Mouse (Mus musculus): ENCODE measurements around the gene Adcy7. TPM values are rescaled to one million over a fixed set of nuclear protein-coding genes. Genes with fewer than 3 reads are reported as not detected.

The Adcy7 gene
- polyA plus RNA-seq, 1 experiment from 2014 or later = 5.9 TPM

DNA sequence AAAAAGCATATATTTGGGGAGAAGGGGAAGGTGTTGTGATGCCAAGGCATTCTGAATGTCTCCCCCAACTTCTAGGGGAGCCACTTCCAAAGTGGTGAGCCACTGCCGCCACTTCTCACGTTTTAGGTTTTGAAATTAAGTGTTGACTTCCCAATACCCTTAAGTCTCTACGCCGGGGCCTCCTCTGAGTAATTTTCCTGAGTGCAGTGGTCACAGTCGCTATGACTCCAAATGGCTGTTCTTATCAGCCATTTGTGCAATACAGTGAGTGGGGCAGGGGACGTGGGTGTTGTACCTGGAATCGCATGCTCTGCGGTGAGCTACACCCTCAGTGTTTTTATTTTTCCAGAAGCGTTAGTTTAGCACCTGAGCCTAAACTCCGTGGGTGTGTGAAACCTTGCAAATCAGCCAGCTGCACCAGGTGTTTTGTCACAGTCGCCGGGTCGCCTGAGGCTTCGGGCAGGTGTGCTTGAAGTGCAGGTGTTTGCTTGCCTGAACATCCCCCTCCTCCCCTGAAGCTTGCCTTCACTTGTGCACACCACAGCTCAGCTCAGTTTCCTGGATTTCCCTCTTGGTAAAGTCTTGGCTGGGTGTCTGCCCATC, 5.3 kb upstream of the Adcy7 start:
- Histone ChIP-seq H3K36me3 (ENCODE audit: control insufficient read depth, insufficient read depth) (no peaks in the 10 kb centered on the region), H3K27ac (ENCODE audit: low read length) (no peak overlapping the region), H3K9ac (ENCODE audit: low read length) (no peak overlapping the region), H3K27me3 (ENCODE audit: control insufficient read depth, insufficient read depth, low read length) (peaks cover 4% of the 10 kb centered on the region), H3K9me3 (replicated peaks; ENCODE audit: control insufficient read depth, low read length) (no peaks in the 10 kb centered on the region), H3K4me1 (ENCODE audit: control insufficient read depth, insufficient read depth, low read length) (peaks cover 6% of the 10 kb centered on the region), H3K4me2 (ENCODE audit: low read depth, low read length) (no peak overlapping the region), H3K4me3 (ENCODE audit: low read length) (no peak overlapping the region)
- ATAC-seq (replicated peaks; ENCODE audit: extremely low read depth, insufficient read depth, low FRiP score) = no peak
- WGBS = 67% methylated on average over 14 of the region's 14 CpGs

DNA sequence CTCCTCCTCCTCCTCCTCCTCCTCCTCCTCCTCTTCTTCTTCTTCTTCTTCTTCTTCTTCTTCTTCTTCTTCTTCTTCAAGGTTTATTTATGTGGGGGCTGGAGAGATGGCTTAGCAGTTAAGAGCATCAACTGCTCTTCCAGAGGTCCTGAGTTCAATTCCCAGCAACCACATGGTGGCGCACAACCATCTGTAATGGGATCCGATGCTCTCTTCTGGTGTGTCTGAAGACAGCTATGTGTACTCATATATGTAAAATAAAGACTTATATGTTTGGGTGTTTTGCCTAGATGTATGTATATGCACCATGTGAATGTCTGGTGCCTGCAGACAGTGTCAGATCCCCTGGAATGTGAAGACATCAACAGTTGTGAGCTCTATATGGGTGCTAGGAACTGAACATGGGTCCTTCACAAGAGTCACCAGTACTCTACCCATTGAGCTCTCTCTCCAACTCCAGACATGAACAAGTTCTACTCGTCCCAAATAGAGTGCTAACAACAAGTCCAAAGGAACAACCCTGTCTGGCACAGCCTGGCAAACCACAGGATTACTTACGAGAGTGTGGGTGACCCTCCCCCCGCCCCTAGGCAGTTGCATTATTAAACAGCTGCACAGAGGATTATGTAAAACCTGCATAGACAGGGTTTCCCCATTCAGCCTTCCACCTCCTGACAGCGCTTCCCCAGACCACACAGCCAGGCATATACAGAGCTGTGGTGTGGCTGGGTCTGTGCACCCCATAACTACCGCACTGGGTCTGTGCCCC, 2.9 kb upstream of the Adcy7 start:
- peaks cover 12% of the 10 kb centered on the region for H3K4me1 ChIP-seq (ENCODE audit: control insufficient read depth, insufficient read depth, low read length)
- ATAC-seq (replicated peaks; ENCODE audit: extremely low read depth, insufficient read depth, low FRiP score) = no peak
- peaks cover 12% of the 10 kb centered on the region for H3K27me3 ChIP-seq (ENCODE audit: control insufficient read depth, insufficient read depth, low read length)
- H3K9me3 ChIP-seq (replicated peaks; ENCODE audit: control insufficient read depth, low read length) = no peaks in the 10 kb centered on the region
- H3K27ac ChIP-seq (ENCODE audit: low read length) = no peak overlapping the region
- no peaks in the 10 kb centered on the region for H3K36me3 ChIP-seq (ENCODE audit: control insufficient read depth, insufficient read depth)
- no peak overlapping the region for H3K4me2 ChIP-seq (ENCODE audit: low read depth, low read length)
- H3K9ac ChIP-seq (ENCODE audit: low read length) = no peak overlapping the region
- WGBS = 65% methylated on average over 7 of the region's 7 CpGs
- H3K4me3 ChIP-seq (ENCODE audit: low read length) = no peak overlapping the region

GRCm38 (mm10) chr8:88270086-88270485, 2.1 kb upstream of the Adcy7 start:
- ATAC-seq (replicated peaks; ENCODE audit: extremely low read depth, insufficient read depth, low FRiP score) = no peak
- Histone ChIP-seq H3K9ac (ENCODE audit: low read length) (no peak overlapping the region), H3K27ac (ENCODE audit: low read length) (no peak overlapping the region), H3K4me3 (ENCODE audit: low read length) (no peak overlapping the region), H3K4me2 (ENCODE audit: low read depth, low read length) (no peak overlapping the region), H3K9me3 (replicated peaks; ENCODE audit: control insufficient read depth, low read length) (no peaks in the 10 kb centered on the region), H3K27me3 (ENCODE audit: control insufficient read depth, insufficient read depth, low read length) (peaks cover 12% of the 10 kb centered on the region), H3K4me1 (ENCODE audit: control insufficient read depth, insufficient read depth, low read length) (peaks cover 12% of the 10 kb centered on the region), H3K36me3 (ENCODE audit: control insufficient read depth, insufficient read depth) (no peaks in the 10 kb centered on the region)
- WGBS = 68% methylated on average over 3 of the region's 3 CpGs

- H3K27me3 ChIP-seq (ENCODE audit: control insufficient read depth, insufficient read depth, low read length) = peaks cover 12% of the 10 kb centered on the region
- H3K4me1 ChIP-seq (ENCODE audit: control insufficient read depth, insufficient read depth, low read length) = peaks cover 7% of the 10 kb centered on the region
- H3K4me3 ChIP-seq (ENCODE audit: low read length) = peak overlapping the region; percentile 49; the same call in 1 of the 2 replicates
- 73% methylated on average over 7 of the region's 7 CpGs for WGBS
- H3K36me3 ChIP-seq (ENCODE audit: control insufficient read depth, insufficient read depth) = no peaks in the 10 kb centered on the region
- H3K9ac ChIP-seq (ENCODE audit: low read length) = no peak overlapping the region; the same call in 1 of the 2 replicates
- H3K27ac ChIP-seq (ENCODE audit: low read length) = no peak overlapping the region
- ATAC-seq (replicated peaks; ENCODE audit: extremely low read depth, insufficient read depth, low FRiP score) = no peak
- peak overlapping the region; percentile 97 for H3K4me2 ChIP-seq (ENCODE audit: low read depth, low read length)
- H3K9me3 ChIP-seq (replicated peaks; ENCODE audit: control insufficient read depth, low read length) = no peaks in the 10 kb centered on the region
These were observed 838 bp downstream of the Adcy7 start for GRCm38 (mm10) chr8:88273051-88273430.

GRCm38 (mm10) chr8:88274090-88274489, 1.9 kb downstream of the Adcy7 start:
- H3K27me3 ChIP-seq (ENCODE audit: control insufficient read depth, insufficient read depth, low read length) = peaks cover 12% of the 10 kb centered on the region
- WGBS = 84% methylated on average over 5 of the region's 5 CpGs

GRCm38 (mm10) chr8:88279220-88279619, 7.0 kb downstream of the Adcy7 start:
- H3K9me3 ChIP-seq (replicated peaks; ENCODE audit: control insufficient read depth, low read length) = no peaks in the 10 kb centered on the region
- H3K9ac ChIP-seq (ENCODE audit: low read length) = no peak overlapping the region
- H3K27me3 ChIP-seq (ENCODE audit: control insufficient read depth, insufficient read depth, low read length) = no peaks in the 10 kb centered on the region
- no peak overlapping the region for H3K4me3 ChIP-seq (ENCODE audit: low read length)
- no peak for ATAC-seq (replicated peaks; ENCODE audit: extremely low read depth, insufficient read depth, low FRiP score)
- 43% methylated on average over 5 of the region's 5 CpGs for WGBS
- no peak overlapping the region for H3K27ac ChIP-seq (ENCODE audit: low read length)
- H3K4me1 ChIP-seq (ENCODE audit: control insufficient read depth, insufficient read depth, low read length) = peaks cover 6% of the 10 kb centered on the region; the same call in 1 of the 2 replicates
- no peak overlapping the region for H3K4me2 ChIP-seq (ENCODE audit: low read depth, low read length)
- no peaks in the 10 kb centered on the region for H3K36me3 ChIP-seq (ENCODE audit: control insufficient read depth, insufficient read depth)

More at GRCm38 (mm10) chr8:88274090-88274489, 1.9 kb downstream of the Adcy7 start:
- Histone ChIP-seq H3K27ac (ENCODE audit: low read length) (no peak overlapping the region), H3K4me2 (ENCODE audit: low read depth, low read length) (no peak overlapping the region), H3K4me1 (ENCODE audit: control insufficient read depth, insufficient read depth, low read length) (peaks cover 7% of the 10 kb centered on the region), H3K4me3 (ENCODE audit: low read length) (no peak overlapping the region), H3K36me3 (ENCODE audit: control insufficient read depth, insufficient read depth) (no peaks in the 10 kb centered on the region), H3K9me3 (replicated peaks; ENCODE audit: control insufficient read depth, low read length) (no peaks in the 10 kb centered on the region), H3K9ac (ENCODE audit: low read length) (no peak overlapping the region)
- ATAC-seq (replicated peaks; ENCODE audit: extremely low read depth, insufficient read depth, low FRiP score) = no peak

DNA sequence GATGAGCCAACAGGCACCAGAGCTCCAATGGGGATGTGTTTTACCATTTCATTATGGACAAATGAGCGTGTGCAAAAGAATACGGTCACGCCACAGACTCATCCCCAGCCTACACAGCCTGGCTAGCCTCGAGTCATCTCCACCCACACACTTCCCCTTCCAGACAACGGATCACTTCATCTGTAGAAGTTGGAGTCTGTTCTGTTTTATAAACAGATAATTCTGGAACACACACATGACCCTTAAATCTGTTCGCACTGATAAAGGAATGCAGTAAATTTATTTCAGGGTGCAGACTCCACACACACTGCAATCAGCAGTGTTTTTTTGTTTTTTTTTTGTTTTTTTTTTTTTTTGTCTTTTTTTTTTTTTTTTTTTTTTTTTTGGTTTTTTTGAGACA, 7.5 kb downstream of the Adcy7 start:
- no peaks in the 10 kb centered on the region for H3K9me3 ChIP-seq (replicated peaks; ENCODE audit: control insufficient read depth, low read length)
- H3K36me3 ChIP-seq (ENCODE audit: control insufficient read depth, insufficient read depth) = no peaks in the 10 kb centered on the region
- no peak overlapping the region for H3K4me2 ChIP-seq (ENCODE audit: low read depth, low read length)
- no peak overlapping the region for H3K27ac ChIP-seq (ENCODE audit: low read length)
- H3K4me1 ChIP-seq (ENCODE audit: control insufficient read depth, insufficient read depth, low read length) = peaks cover 6% of the 10 kb centered on the region; the same call in 1 of the 2 replicates
- H3K27me3 ChIP-seq (ENCODE audit: control insufficient read depth, insufficient read depth, low read length) = no peaks in the 10 kb centered on the region
- 0 out of 2 replicates have a peak, but pooled peaks have one; percentile 18 for ATAC-seq (replicated peaks; ENCODE audit: extremely low read depth, insufficient read depth, low FRiP score)
- 61% methylated on average over 6 of the region's 6 CpGs for WGBS
- H3K4me3 ChIP-seq (ENCODE audit: low read length) = no peak overlapping the region
- no peak overlapping the region for H3K9ac ChIP-seq (ENCODE audit: low read length)

DNA sequence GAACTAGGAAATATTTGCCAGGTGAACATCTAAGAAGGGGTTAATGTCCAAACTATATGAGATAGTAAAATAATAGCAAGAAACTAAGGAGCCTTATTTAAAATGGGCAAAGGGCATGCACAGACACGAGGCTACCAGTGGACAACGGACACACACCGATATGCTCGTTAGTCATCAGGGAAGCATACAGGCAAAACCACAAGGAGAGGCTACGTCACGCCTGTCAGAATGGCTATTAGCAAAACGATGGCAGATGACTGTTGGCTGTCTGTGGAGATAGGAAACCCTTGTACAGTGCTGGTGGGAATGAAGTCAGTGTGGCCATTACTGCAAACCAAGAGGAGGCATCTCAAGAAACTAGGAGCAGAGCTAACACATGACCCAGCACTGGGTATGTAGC, 8.7 kb downstream of the Adcy7 start:
- H3K4me2 ChIP-seq (ENCODE audit: low read depth, low read length) = no peak overlapping the region
- H3K4me1 ChIP-seq (ENCODE audit: control insufficient read depth, insufficient read depth, low read length) = peaks cover 6% of the 10 kb centered on the region; the same call in 1 of the 2 replicates
- no peak overlapping the region for H3K27ac ChIP-seq (ENCODE audit: low read length)
- no peaks in the 10 kb centered on the region for H3K9me3 ChIP-seq (replicated peaks; ENCODE audit: control insufficient read depth, low read length)
- no peaks in the 10 kb centered on the region for H3K36me3 ChIP-seq (ENCODE audit: control insufficient read depth, insufficient read depth)
- WGBS = 83% methylated on average over 7 of the region's 7 CpGs
- H3K9ac ChIP-seq (ENCODE audit: low read length) = no peak overlapping the region
- ATAC-seq (replicated peaks; ENCODE audit: extremely low read depth, insufficient read depth, low FRiP score) = no peak
- no peaks in the 10 kb centered on the region for H3K27me3 ChIP-seq (ENCODE audit: control insufficient read depth, insufficient read depth, low read length)
- no peak overlapping the region for H3K4me3 ChIP-seq (ENCODE audit: low read length)

DNA sequence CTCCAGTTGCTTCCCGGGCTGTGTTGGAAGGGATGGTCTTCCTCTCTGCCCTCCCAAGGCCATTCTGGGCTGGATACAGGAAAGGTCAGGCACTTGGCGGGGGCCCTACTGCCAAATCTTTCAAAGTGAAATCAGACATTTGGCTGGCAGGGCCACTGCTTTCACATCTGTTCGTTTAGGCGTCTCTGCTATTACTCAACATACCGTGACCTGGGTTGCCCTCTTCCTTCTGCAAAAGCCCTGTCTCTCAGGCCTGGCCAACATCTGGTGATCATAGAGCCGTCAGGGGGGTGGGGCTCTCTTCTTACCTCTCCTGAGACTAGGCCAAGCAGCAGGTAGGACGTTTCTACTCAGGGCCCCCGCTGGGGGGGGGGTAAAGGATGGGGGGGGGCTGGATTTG, 10.5 kb downstream of the Adcy7 start:
- ATAC-seq (replicated peaks; ENCODE audit: extremely low read depth, insufficient read depth, low FRiP score) = no peak
- 36% methylated on average over 8 of the region's 8 CpGs for WGBS
- Histone ChIP-seq H3K4me1 (ENCODE audit: control insufficient read depth, insufficient read depth, low read length) (peaks cover 10% of the 10 kb centered on the region), H3K36me3 (ENCODE audit: control insufficient read depth, insufficient read depth) (no peaks in the 10 kb centered on the region), H3K27me3 (ENCODE audit: control insufficient read depth, insufficient read depth, low read length) (no peaks in the 10 kb centered on the region), H3K4me2 (ENCODE audit: low read depth, low read length) (no peak overlapping the region), H3K9me3 (replicated peaks; ENCODE audit: control insufficient read depth, low read length) (no peaks in the 10 kb centered on the region), H3K9ac (ENCODE audit: low read length) (no peak overlapping the region), H3K4me3 (ENCODE audit: low read length) (no peak overlapping the region), H3K27ac (ENCODE audit: low read length) (no peak overlapping the region)

Data from heart, embryonic 16.5 days (tissue).